Mouse (Mus musculus): ENCODE results near the gene Trim43a. TPM values are rescaled to one million over a fixed set of nuclear protein-coding genes. Genes with fewer than 3 reads are reported as not detected.
"Not testable (repeated sequence)": the region's sequence is repeated elsewhere in the genome, so short reads cannot be mapped to it uniquely, and the experiment has no call there.

Gene Trim43a
- total RNA-seq, 1 experiment = 1.9 TPM

- peak; percentile 21 for DNase-seq (ENCODE audit: low read depth, low spot score)
- TF ChIP-seq CHD2 (IDR thresholded peaks at IDR 0.05; ENCODE audit: low read depth, low read length) (no peak), MAFK (IDR thresholded peaks at IDR 0.05; ENCODE audit: insufficient read depth, low read depth, low read length) (no peak), ZNF384 (IDR thresholded peaks at IDR 0.05; ENCODE audit: low read depth, low read length) (no peak), HCFC1 (IDR thresholded peaks at IDR 0.05; ENCODE audit: borderline replicate concordance, insufficient read depth, low read length) (no peak)
- Histone ChIP-seq H3K27ac (ENCODE audit: insufficient read depth, low read depth, low read length, poor library complexity, severe bottlenecking) (no peak overlapping the region), H3K4me1 (ENCODE audit: control insufficient read depth in 2 of 2, insufficient read depth in 2 of 2, low read length in 2 of 2, poor library complexity in 1 of 2) (peaks cover 0 to 1% of the 10 kb centered on the region in 2 experiments; a peak in 1 of 4 replicates), H3K4me3 (ENCODE audit: insufficient read depth in 1 of 2, low read depth in 1 of 2, low read length in 2 of 2, poor library complexity in 1 of 2, severe bottlenecking in 1 of 2) (peak overlapping the region; percentile 82 to 83), H3K9me3 (ENCODE audit: control insufficient read depth, insufficient read depth, low read depth, low read length) (no peaks in the 10 kb centered on the region), H3K36me3 (ENCODE audit: control insufficient read depth, insufficient read depth, low read length, poor library complexity, severe bottlenecking) (no peaks in the 10 kb centered on the region), H3K9ac (ENCODE audit: insufficient read depth, low read depth, low read length, poor library complexity, severe bottlenecking) (peak overlapping the region; percentile 76)
- in situ Hi-C loops (cut with MboI; ENCODE audit: low sequenced_read_pairs in 2 of 2, unreplicated experiment in 2 of 2) = loop anchor here (10.0 kb wide), 1 partner anchor 304 kb away; no protein-coding TSS in a partner anchor
Observed at GRCm38 (mm10) chr9:88548614-88548945, 32.1 kb upstream of the Trim43a start.

- Histone ChIP-seq H3K9me3 (ENCODE audit: control insufficient read depth, insufficient read depth, low read depth, low read length) (no peaks in the 10 kb centered on the region), H3K27ac (ENCODE audit: insufficient read depth, low read depth, low read length, poor library complexity, severe bottlenecking) (no peak overlapping the region), H3K36me3 (ENCODE audit: control insufficient read depth, insufficient read depth, low read length, poor library complexity, severe bottlenecking) (peaks cover 5% of the 10 kb centered on the region), H3K4me1 (ENCODE audit: control insufficient read depth in 2 of 2, insufficient read depth in 2 of 2, low read length in 2 of 2, poor library complexity in 1 of 2) (peaks cover 0 to 1% of the 10 kb centered on the region in 2 experiments; a peak in 1 of 4 replicates), H3K9ac (ENCODE audit: insufficient read depth, low read depth, low read length, poor library complexity, severe bottlenecking) (no peak overlapping the region), H3K4me3 (ENCODE audit: insufficient read depth in 1 of 2, low read depth in 1 of 2, low read length in 2 of 2, poor library complexity in 1 of 2, severe bottlenecking in 1 of 2) (no peak overlapping the region)
- no peak for DNase-seq (ENCODE audit: low read depth, low spot score)
- no peak for TF ChIP-seq ZC3H11A (IDR thresholded peaks at IDR 0.05; ENCODE audit: borderline replicate concordance, low read depth, low read length)
- TF ChIP-seq CHD2 (IDR thresholded peaks at IDR 0.05; ENCODE audit: low read depth, low read length) = no peak
- no peak for TF ChIP-seq ZNF384 (IDR thresholded peaks at IDR 0.05; ENCODE audit: low read depth, low read length)
- TF ChIP-seq MAFK (IDR thresholded peaks at IDR 0.05; ENCODE audit: insufficient read depth, low read depth, low read length) = no peak
- no peak for TF ChIP-seq HCFC1 (IDR thresholded peaks at IDR 0.05; ENCODE audit: borderline replicate concordance, insufficient read depth, low read length)
- in situ Hi-C loops (cut with MboI; ENCODE audit: low sequenced_read_pairs in 2 of 2, unreplicated experiment in 2 of 2) = no loop called here
Observed at GRCm38 (mm10) chr9:88553071-88553470, 27.6 kb upstream of the Trim43a start.

- peaks cover 5% of the 10 kb centered on the region for H3K36me3 ChIP-seq (ENCODE audit: control insufficient read depth, insufficient read depth, low read length, poor library complexity, severe bottlenecking)
- no peak for DNase-seq (ENCODE audit: low read depth, low spot score)
- H3K9ac ChIP-seq (ENCODE audit: insufficient read depth, low read depth, low read length, poor library complexity, severe bottlenecking) = peak overlapping the region; percentile 32; the same call in 1 of the 2 replicates
- no peak overlapping the region for H3K4me3 ChIP-seq (ENCODE audit: insufficient read depth in 1 of 2, low read depth in 1 of 2, low read length in 2 of 2, poor library complexity in 1 of 2, severe bottlenecking in 1 of 2)
- no peaks in the 10 kb centered on the region for H3K9me3 ChIP-seq (ENCODE audit: control insufficient read depth, insufficient read depth, low read depth, low read length)
- H3K27ac ChIP-seq (ENCODE audit: insufficient read depth, low read depth, low read length, poor library complexity, severe bottlenecking) = no peak overlapping the region
- H3K4me1 ChIP-seq (ENCODE audit: control insufficient read depth in 2 of 2, insufficient read depth in 2 of 2, low read length in 2 of 2, poor library complexity in 1 of 2) = no peaks in the 10 kb centered on the region; a peak in 1 of 4 replicates
- no peak for TF ChIP-seq ZNF384 (IDR thresholded peaks at IDR 0.05; ENCODE audit: low read depth, low read length)
- TF ChIP-seq ZC3H11A (IDR thresholded peaks at IDR 0.05; ENCODE audit: borderline replicate concordance, low read depth, low read length) = no peak
- TF ChIP-seq CHD2 (IDR thresholded peaks at IDR 0.05; ENCODE audit: low read depth, low read length) = no peak
- no peak for TF ChIP-seq HCFC1 (IDR thresholded peaks at IDR 0.05; ENCODE audit: borderline replicate concordance, insufficient read depth, low read length)
- no peak for TF ChIP-seq MAFK (IDR thresholded peaks at IDR 0.05; ENCODE audit: insufficient read depth, low read depth, low read length)
- in situ Hi-C loops (cut with MboI; ENCODE audit: low sequenced_read_pairs in 2 of 2, unreplicated experiment in 2 of 2) = no loop called here
Observed at GRCm38 (mm10) chr9:88558146-88558545, 22.5 kb upstream of the Trim43a start.

GRCm38 (mm10) chr9:88561476-88561875, 19.2 kb upstream of the Trim43a start:
- H3K9me3 ChIP-seq (ENCODE audit: control insufficient read depth, insufficient read depth, low read depth, low read length); H3K9ac ChIP-seq (ENCODE audit: insufficient read depth, low read depth, low read length, poor library complexity, severe bottlenecking); H3K27ac ChIP-seq (ENCODE audit: insufficient read depth, low read depth, low read length, poor library complexity, severe bottlenecking); in situ Hi-C loops (cut with MboI; ENCODE audit: low sequenced_read_pairs in 2 of 2, unreplicated experiment in 2 of 2); H3K36me3 ChIP-seq (ENCODE audit: control insufficient read depth, insufficient read depth, low read length, poor library complexity, severe bottlenecking); H3K4me1 ChIP-seq (ENCODE audit: control insufficient read depth in 2 of 2, insufficient read depth in 2 of 2, low read length in 2 of 2, poor library complexity in 1 of 2); DNase-seq (ENCODE audit: low read depth, low spot score); H3K4me3 ChIP-seq (ENCODE audit: insufficient read depth in 1 of 2, low read depth in 1 of 2, low read length in 2 of 2, poor library complexity in 1 of 2, severe bottlenecking in 1 of 2): not testable (repeated sequence)

- DNase-seq (ENCODE audit: low read depth, low spot score); H3K9me3 ChIP-seq (ENCODE audit: control insufficient read depth, insufficient read depth, low read depth, low read length); H3K9ac ChIP-seq (ENCODE audit: insufficient read depth, low read depth, low read length, poor library complexity, severe bottlenecking); H3K27ac ChIP-seq (ENCODE audit: insufficient read depth, low read depth, low read length, poor library complexity, severe bottlenecking); H3K4me3 ChIP-seq (ENCODE audit: insufficient read depth in 1 of 2, low read depth in 1 of 2, low read length in 2 of 2, poor library complexity in 1 of 2, severe bottlenecking in 1 of 2); H3K36me3 ChIP-seq (ENCODE audit: control insufficient read depth, insufficient read depth, low read length, poor library complexity, severe bottlenecking); H3K4me1 ChIP-seq (ENCODE audit: control insufficient read depth in 2 of 2, insufficient read depth in 2 of 2, low read length in 2 of 2, poor library complexity in 1 of 2); in situ Hi-C loops (cut with MboI; ENCODE audit: low sequenced_read_pairs in 2 of 2, unreplicated experiment in 2 of 2): not testable (repeated sequence)
Observed at GRCm38 (mm10) chr9:88570471-88570870, 10.2 kb upstream of the Trim43a start.

GRCm38 (mm10) chr9:88593708-88594107, 13.0 kb downstream of the Trim43a start:
- H3K9ac ChIP-seq (ENCODE audit: insufficient read depth, low read depth, low read length, poor library complexity, severe bottlenecking); H3K4me3 ChIP-seq (ENCODE audit: insufficient read depth in 1 of 2, low read depth in 1 of 2, low read length in 2 of 2, poor library complexity in 1 of 2, severe bottlenecking in 1 of 2); in situ Hi-C loops (cut with MboI; ENCODE audit: low sequenced_read_pairs in 2 of 2, unreplicated experiment in 2 of 2); H3K27ac ChIP-seq (ENCODE audit: insufficient read depth, low read depth, low read length, poor library complexity, severe bottlenecking); H3K4me1 ChIP-seq (ENCODE audit: control insufficient read depth in 2 of 2, insufficient read depth in 2 of 2, low read length in 2 of 2, poor library complexity in 1 of 2); DNase-seq (ENCODE audit: low read depth, low spot score); H3K9me3 ChIP-seq (ENCODE audit: control insufficient read depth, insufficient read depth, low read depth, low read length); H3K36me3 ChIP-seq (ENCODE audit: control insufficient read depth, insufficient read depth, low read length, poor library complexity, severe bottlenecking): not testable (repeated sequence)

GRCm38 (mm10) chr9:88599206-88600162, 18.8 kb downstream of the Trim43a start:
- DNase-seq (ENCODE audit: low read depth, low spot score) = peak; percentile 95
- Histone ChIP-seq H3K9ac (ENCODE audit: insufficient read depth, low read depth, low read length, poor library complexity, severe bottlenecking) (peak overlapping the region; percentile 75), H3K4me3 (ENCODE audit: insufficient read depth in 1 of 2, low read depth in 1 of 2, low read length in 2 of 2, poor library complexity in 1 of 2, severe bottlenecking in 1 of 2) (peak overlapping the region; percentile 55 to 77)
- in situ Hi-C loops (cut with MboI; ENCODE audit: low sequenced_read_pairs in 2 of 2, unreplicated experiment in 2 of 2); H3K36me3 ChIP-seq (ENCODE audit: control insufficient read depth, insufficient read depth, low read length, poor library complexity, severe bottlenecking); H3K4me1 ChIP-seq (ENCODE audit: control insufficient read depth in 2 of 2, insufficient read depth in 2 of 2, low read length in 2 of 2, poor library complexity in 1 of 2); H3K27ac ChIP-seq (ENCODE audit: insufficient read depth, low read depth, low read length, poor library complexity, severe bottlenecking); H3K9me3 ChIP-seq (ENCODE audit: control insufficient read depth, insufficient read depth, low read depth, low read length): not testable (repeated sequence)
